Mouse (Mus musculus) CD8-positive naive resting alpha-beta T cell, adult 57 days (primary cell): ENCODE measurements around the gene Atg101. TPM values are rescaled to one million over a fixed set of nuclear protein-coding genes. Genes with fewer than 3 reads are reported as not detected.

Experiments
- total RNA-seq: library from RNA; stranded (reverse); gene quantifications from one replicate; pipeline ENCODE4 v1.2.4, GENCODE M21; 2023

The Atg101 gene
- 74.8 TPM for total RNA-seq

GRCm38 (mm10) chr15:101283911-101284750, at the start of gene Atg101:
Atg101 (plus strand) TSS chr15:101284272.

GRCm38 (mm10) chr15:101253886-101254795, 29.9 kb upstream of the Atg101 start, which contains the start of gene Nr4a1:
Nr4a1 (plus strand) TSS chr15:101254269.

GRCm38 (mm10) chr15:101293025-101293621, 9.1 kb downstream of the Atg101 start, which contains the start of gene 6030408B16Rik:
6030408B16Rik (plus strand) TSS chr15:101293212.

Other genes starting within 250 kb of the Atg101 start
- not detected for gene Gm47841, start 236.9 kb upstream of the Atg101 start, total RNA-seq
- gene Fignl2, start 205.7 kb upstream of the Atg101 start, total RNA-seq: not detected
- gene Ankrd33, start 168.5 kb upstream of the Atg101 start, total RNA-seq: not detected
- 7.3 TPM for gene Acvrl1, start 155.8 kb upstream of the Atg101 start, total RNA-seq
- 27.9 TPM for gene Acvr1b, start 110.2 kb upstream of the Atg101 start, total RNA-seq
- 11.8 TPM for gene Grasp, start 60.1 kb upstream of the Atg101 start, total RNA-seq
- 467 TPM for gene Nr4a1, start 30.0 kb upstream of the Atg101 start, total RNA-seq
- 2.3 TPM for gene 6030408B16Rik, start 8.9 kb downstream of the Atg101 start, total RNA-seq
- 1.3 TPM for gene Krt80, start 85.9 kb downstream of the Atg101 start, total RNA-seq
- not detected for gene Krt7, start 126.8 kb downstream of the Atg101 start, total RNA-seq
- gene Krt87, start 154.5 kb downstream of the Atg101 start, total RNA-seq: not detected
- gene Krt88, start 163.5 kb downstream of the Atg101 start, total RNA-seq: not detected
- not detected for gene Krt81, start 179.5 kb downstream of the Atg101 start, total RNA-seq
- not detected for gene Krt86, start 189.2 kb downstream of the Atg101 start, total RNA-seq
- gene Krt83, start 207.2 kb downstream of the Atg101 start, total RNA-seq: not detected
- gene Gm49425, start 233.0 kb downstream of the Atg101 start, total RNA-seq: not detected
- gene Krt84, start 248.5 kb downstream of the Atg101 start, total RNA-seq: not detected